Mouse (Mus musculus) hindbrain, embryonic 13.5 days (tissue): ENCODE results near the gene Nlrp9b. TPM values are rescaled to one million over a fixed set of nuclear protein-coding genes. Genes with fewer than 3 reads are reported as not detected.
A peak's percentile ranks its signal among the peaks of the same experiment; 100 is the strongest.
"Not testable (repeated sequence)": the region's sequence is repeated elsewhere in the genome, so short reads cannot be mapped to it uniquely, and the experiment has no call there.

ENCODE experiments used
- ATAC-seq: fragments of 200-750 bp; cut with Nextera tagmentation; 2 replicates; pipeline ENCODE4 v1.8.0; 2017; ENCODE audit warnings: moderate TSS enrichment; ENCODE audit not compliant: low FRiP score
- H3K27ac ChIP-seq: fragments of 300-500 bp; sonication (generic); 2 replicates; pipeline ENCODE4 v1.5.1; 2015; ENCODE audit warnings: inconsistent platforms, mild to moderate bottlenecking, moderate library complexity
- H3K27me3 ChIP-seq: fragments of 300-500 bp; sonication (generic); 2 replicates; pipeline ENCODE4 v1.6.1; 2015; ENCODE audit warnings: mild to moderate bottlenecking, inconsistent platforms
- H3K36me3 ChIP-seq: fragments of 300-500 bp; sonication (generic); 2 replicates; pipeline ENCODE4 v1.6.1; 2015; ENCODE audit warnings: mild to moderate bottlenecking, inconsistent platforms
- H3K4me1 ChIP-seq: fragments of 300-500 bp; sonication (generic); replicated peaks from 2 replicates; pipeline ENCODE4 v1.6.1; 2015; ENCODE audit warnings: inconsistent platforms
- H3K4me2 ChIP-seq: fragments of 300-500 bp; sonication (generic); 2 replicates; pipeline ENCODE4 v1.6.1; 2015; ENCODE audit warnings: inconsistent platforms, mild to moderate bottlenecking, moderate library complexity
- H3K4me3 ChIP-seq: fragments of 300-500 bp; sonication (generic); 2 replicates; pipeline ENCODE4 v1.5.1; 2015; ENCODE audit warnings: mild to moderate bottlenecking, inconsistent platforms
- H3K9ac ChIP-seq: fragments of 300-500 bp; sonication (generic); 2 replicates; pipeline ENCODE4 v1.6.1; 2015; ENCODE audit warnings: mild to moderate bottlenecking, inconsistent platforms
- H3K9me3 ChIP-seq: fragments of 300-500 bp; sonication (generic); 2 replicates; pipeline ENCODE4 v1.6.1; 2016; ENCODE audit warnings: inconsistent platforms
- WGBS: fragments of 180-500 bp; shearing (Covaris S2); methylation state at CpG from one replicate; pipeline ENCODE4 v1.1.7; 2015; 5-methylcytosine and 5-hydroxymethylcytosine counted together
- polyA plus RNA-seq: library from polyadenylated mRNA; unstranded; fragments of >200 nt; fragmentation: Nextera tagmentation; extraction: Ambion mirVana; gene quantifications from 2 replicates; pipeline ENCODE4 v1.2.1, GENCODE M21; 2015

Gene Nlrp9b
- polyA plus RNA-seq = not detected in 2 replicates

GRCm38 (mm10) chr7:19991165-19991564 is at the start of gene Nlrp9b:
Nlrp9b (plus strand) TSS chr7:19991465.
- not testable (repeated sequence) for H3K27me3 ChIP-seq, H3K4me2 ChIP-seq, H3K36me3 ChIP-seq, H3K9ac ChIP-seq, H3K4me3 ChIP-seq, ATAC-seq, H3K4me1 ChIP-seq, H3K27ac ChIP-seq
- H3K9me3 ChIP-seq = peaks cover 13% of the 10 kb centered on the region
- WGBS = 64% methylated on average over 8 of the region's 8 CpGs

GRCm38 (mm10) chr7:19944709-19945108 is 46.6 kb upstream of the Nlrp9b start:
- Histone ChIP-seq H3K4me2 (no peak overlapping the region), H3K36me3 (no peaks in the 10 kb centered on the region), H3K9me3 (no peaks in the 10 kb centered on the region), H3K4me1 (no peaks in the 10 kb centered on the region), H3K9ac (no peak overlapping the region), H3K27me3 (no peaks in the 10 kb centered on the region), H3K27ac (no peak overlapping the region), H3K4me3 (no peak overlapping the region)
- WGBS = 94% methylated on average over 8 of the region's 8 CpGs
- no peak for ATAC-seq

GRCm38 (mm10) chr7:19945201-19945600 is 46.1 kb upstream of the Nlrp9b start:
- Histone ChIP-seq H3K9ac (no peak overlapping the region), H3K4me1 (no peaks in the 10 kb centered on the region), H3K9me3 (no peaks in the 10 kb centered on the region), H3K4me3 (no peak overlapping the region), H3K36me3 (no peaks in the 10 kb centered on the region), H3K4me2 (no peak overlapping the region), H3K27ac (no peak overlapping the region), H3K27me3 (no peaks in the 10 kb centered on the region)
- WGBS = 94% methylated on average over 5 of the region's 5 CpGs
- ATAC-seq = no peak

- Histone ChIP-seq H3K27me3 (no peaks in the 10 kb centered on the region), H3K4me1 (no peaks in the 10 kb centered on the region), H3K9me3 (no peaks in the 10 kb centered on the region), H3K4me2 (no peak overlapping the region), H3K4me3 (no peak overlapping the region), H3K9ac (no peak overlapping the region), H3K27ac (no peak overlapping the region), H3K36me3 (no peaks in the 10 kb centered on the region)
- ATAC-seq = no peak
- 92% methylated on average over 13 of the region's 13 CpGs for WGBS
These were observed 45.3 kb upstream of the Nlrp9b start for GRCm38 (mm10) chr7:19945821-19946515.

- Histone ChIP-seq H3K4me3 (no peak overlapping the region), H3K4me2 (no peak overlapping the region), H3K9me3 (no peaks in the 10 kb centered on the region), H3K36me3 (no peaks in the 10 kb centered on the region), H3K9ac (no peak overlapping the region), H3K4me1 (no peaks in the 10 kb centered on the region), H3K27me3 (no peaks in the 10 kb centered on the region), H3K27ac (no peak overlapping the region)
- ATAC-seq = no peak
- WGBS = 77% methylated on average over 12 of the region's 12 CpGs
These were observed 42.3 kb upstream of the Nlrp9b start for GRCm38 (mm10) chr7:19948956-19949355.

GRCm38 (mm10) chr7:19949996-19950395 is 41.3 kb upstream of the Nlrp9b start:
- ATAC-seq = no peak
- no peak overlapping the region for H3K4me3 ChIP-seq
- H3K9me3 ChIP-seq = no peaks in the 10 kb centered on the region
- H3K9ac ChIP-seq = no peak overlapping the region
- 70% methylated on average over 10 of the region's 10 CpGs for WGBS
- no peaks in the 10 kb centered on the region for H3K36me3 ChIP-seq
- H3K4me2 ChIP-seq = no peak overlapping the region
- H3K4me1 ChIP-seq = no peaks in the 10 kb centered on the region
- H3K27ac ChIP-seq = no peak overlapping the region
- H3K27me3 ChIP-seq = no peaks in the 10 kb centered on the region

GRCm38 (mm10) chr7:19950589-19950988 is 40.7 kb upstream of the Nlrp9b start, which contains the start of gene Igsf23:
Igsf23 (minus strand) TSS chr7:19950756.
- 59% methylated on average over 9 of the region's 9 CpGs for WGBS
- Histone ChIP-seq H3K36me3 (no peaks in the 10 kb centered on the region), H3K27ac (no peak within 1 kb of the TSS), H3K9ac (no peak within 1 kb of the TSS), H3K9me3 (no peaks in the 10 kb centered on the region), H3K4me2 (no peak within 1 kb of the TSS), H3K27me3 (no peaks in the 10 kb centered on the region), H3K4me3 (no peak within 1 kb of the TSS), H3K4me1 (no peaks in the 10 kb centered on the region)
- 0 out of 2 replicates have a peak, but pooled peaks have one; percentile 4 for ATAC-seq

- WGBS = 44% methylated on average over 10 of the region's 10 CpGs
These were observed 38.8 kb upstream of the Nlrp9b start for GRCm38 (mm10) chr7:19952320-19952986.

GRCm38 (mm10) chr7:19953054-19953453 is 38.2 kb upstream of the Nlrp9b start:
- Histone ChIP-seq H3K9ac (no peak overlapping the region), H3K27ac (no peak overlapping the region), H3K4me1 (no peaks in the 10 kb centered on the region), H3K4me3 (no peak overlapping the region), H3K36me3 (no peaks in the 10 kb centered on the region), H3K9me3 (no peaks in the 10 kb centered on the region), H3K27me3 (no peaks in the 10 kb centered on the region), H3K4me2 (no peak overlapping the region)
- WGBS = 46% methylated on average over 9 of the region's 9 CpGs
- no peak for ATAC-seq

More at GRCm38 (mm10) chr7:19952320-19952986, 38.8 kb upstream of the Nlrp9b start:
- H3K9ac ChIP-seq = no peak overlapping the region
- no peak overlapping the region for H3K4me2 ChIP-seq
- no peaks in the 10 kb centered on the region for H3K4me1 ChIP-seq
- H3K27ac ChIP-seq = no peak overlapping the region
- H3K9me3 ChIP-seq = no peaks in the 10 kb centered on the region
- H3K36me3 ChIP-seq = no peaks in the 10 kb centered on the region
- no peaks in the 10 kb centered on the region for H3K27me3 ChIP-seq
- ATAC-seq = no peak
- no peak overlapping the region for H3K4me3 ChIP-seq

GRCm38 (mm10) chr7:19955861-19956260 is 35.4 kb upstream of the Nlrp9b start:
- no peaks in the 10 kb centered on the region for H3K9me3 ChIP-seq
- H3K4me2 ChIP-seq = no peak overlapping the region
- 77% methylated on average over 4 of the region's 4 CpGs for WGBS
- no peak overlapping the region for H3K4me3 ChIP-seq
- no peak overlapping the region for H3K9ac ChIP-seq
- no peaks in the 10 kb centered on the region for H3K4me1 ChIP-seq
- no peaks in the 10 kb centered on the region for H3K27me3 ChIP-seq
- H3K36me3 ChIP-seq = no peaks in the 10 kb centered on the region
- no peak overlapping the region for H3K27ac ChIP-seq
- ATAC-seq = no peak

- no peaks in the 10 kb centered on the region for H3K27me3 ChIP-seq
- H3K9me3 ChIP-seq = no peaks in the 10 kb centered on the region
- H3K4me2 ChIP-seq = no peak overlapping the region
- WGBS = 3% methylated on average over 7 of the region's 7 CpGs
- H3K4me3 ChIP-seq = no peak overlapping the region
- H3K36me3 ChIP-seq = no peaks in the 10 kb centered on the region
- ATAC-seq = peak; percentile 37; the same call in 1 of the 2 replicates
- no peak overlapping the region for H3K27ac ChIP-seq
- H3K4me1 ChIP-seq = no peaks in the 10 kb centered on the region
- H3K9ac ChIP-seq = no peak overlapping the region
These were observed 34.9 kb upstream of the Nlrp9b start for GRCm38 (mm10) chr7:19956341-19956781.

GRCm38 (mm10) chr7:19962423-19962822 is 28.8 kb upstream of the Nlrp9b start:
- no peak overlapping the region for H3K9ac ChIP-seq
- H3K36me3 ChIP-seq = no peaks in the 10 kb centered on the region
- H3K9me3 ChIP-seq = no peaks in the 10 kb centered on the region
- ATAC-seq = no peak
- no peak overlapping the region for H3K4me3 ChIP-seq
- 68% methylated on average over 1 of the region's 1 CpGs for WGBS
- no peaks in the 10 kb centered on the region for H3K4me1 ChIP-seq
- no peak overlapping the region for H3K4me2 ChIP-seq
- no peaks in the 10 kb centered on the region for H3K27me3 ChIP-seq
- no peak overlapping the region for H3K27ac ChIP-seq
